Mouse (Mus musculus) G1E (cell line): ENCODE results near the gene Unkl.

ENCODE experiments used
- CTCF ChIP-seq: IDR thresholded peaks from 2 replicates; pipeline ENCODE4 v1.5.1; 2012; ENCODE audit warnings: low read depth, low read length, inconsistent platforms, mixed read lengths
- GATA1 ChIP-seq: IDR thresholded peaks from 2 replicates; pipeline ENCODE4 v1.6.1; 2012; ENCODE audit warnings: borderline replicate concordance, low read length, inconsistent platforms, mixed read lengths

GRCm38 (mm10) chr17:25218967-25219366 is 30.8 kb downstream of the Unkl start:
- TF ChIP-seq CTCF: no peak
- TF ChIP-seq GATA1: no peak
